Mouse (Mus musculus): ENCODE data around the gene Anxa6. TPM values are rescaled to one million over a fixed set of nuclear protein-coding genes. Genes with fewer than 3 reads are reported as not detected.

Gene Anxa6
- total and polyA plus RNA-seq, 2 experiments from 2014 or later = 71.3 to 86.0 TPM

DNA sequence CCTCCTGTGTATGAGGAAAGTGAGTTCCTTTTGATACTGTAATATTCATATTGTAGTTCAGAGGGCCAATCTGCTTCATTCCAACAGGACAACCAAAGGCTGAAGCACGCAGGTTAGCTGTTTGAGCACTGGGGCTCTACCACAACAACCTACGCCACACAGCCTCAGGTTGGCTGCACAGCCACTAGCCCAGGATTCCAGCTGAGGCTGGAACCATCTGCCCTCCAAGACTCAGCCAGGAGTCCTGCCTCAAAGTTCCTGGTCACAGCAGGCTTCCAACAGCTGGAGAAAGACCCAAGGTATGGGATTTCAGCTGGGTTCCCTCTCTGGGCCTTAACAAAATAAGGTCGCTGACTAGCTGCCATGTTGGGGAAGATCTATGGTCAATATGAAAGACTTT is 9.7 kb downstream of the Anxa6 start:
- peaks cover 30% of the 10 kb centered on the region for H3K4me1 ChIP-seq (ENCODE audit: insufficient read depth, low read length)
- peak overlapping the region; percentile 30 for H3K4me2 ChIP-seq (ENCODE audit: low read depth, low read length)
- no peaks in the 10 kb centered on the region for H3K27me3 ChIP-seq (ENCODE audit: insufficient read depth, low read length)
- H3K27ac ChIP-seq = peak overlapping the region; percentile 87
- H3K9ac ChIP-seq (replicated peaks; ENCODE audit: low read length) = peak overlapping the region; percentile 25; the same call in 1 of the 2 replicates
- peaks cover 4% of the 10 kb centered on the region; the same call in 1 of the 2 replicates for H3K36me3 ChIP-seq (ENCODE audit: insufficient read depth, low read length)
- H3K4me3 ChIP-seq (ENCODE audit: low read length) = no peak overlapping the region
- no peaks in the 10 kb centered on the region for H3K9me3 ChIP-seq (ENCODE audit: low read length)
- DNase-seq (ENCODE audit: low spot score) (no peak), ATAC-seq (peak; percentile 16)
- TF ChIP-seq CTCF (IDR thresholded peaks at IDR 0.05; ENCODE audit: low read depth) = no peak
- WGBS = 46% methylated on average over 3 of the region's 3 CpGs

DNA sequence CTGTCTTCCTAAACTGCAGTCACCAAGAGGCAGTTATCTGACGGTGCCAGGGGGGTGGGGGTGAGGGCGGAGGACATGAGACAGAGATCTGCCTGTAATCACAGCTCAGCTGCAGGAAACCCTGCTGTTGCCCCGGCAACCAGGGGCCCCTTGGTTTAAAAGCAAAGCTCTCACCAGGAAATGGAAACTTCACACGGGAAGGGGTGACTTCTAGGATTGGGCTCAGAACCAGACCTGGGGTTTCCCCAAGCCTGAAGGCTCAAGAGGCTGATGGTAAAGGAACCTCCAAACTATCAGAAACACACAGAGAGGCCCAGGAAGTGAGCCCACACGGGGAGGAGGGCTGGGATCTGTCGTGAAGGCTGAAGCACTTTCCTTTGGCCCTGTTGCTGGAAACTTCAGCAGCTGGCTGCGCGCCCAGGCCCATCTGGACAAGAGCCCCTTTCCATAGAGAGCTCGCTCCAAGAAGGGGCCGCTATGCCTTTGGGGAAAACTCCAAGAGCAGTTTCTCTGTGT is 10.1 kb downstream of the Anxa6 start:
- Histone ChIP-seq H3K9me3 (ENCODE audit: low read length) (no peaks in the 10 kb centered on the region), H3K27ac (peak overlapping the region; percentile 87), H3K9ac (replicated peaks; ENCODE audit: low read length) (no peak overlapping the region; the same call in 1 of the 2 replicates), H3K36me3 (ENCODE audit: insufficient read depth, low read length) (peaks cover 4% of the 10 kb centered on the region; the same call in 1 of the 2 replicates), H3K4me3 (ENCODE audit: low read length) (no peak overlapping the region), H3K4me1 (ENCODE audit: insufficient read depth, low read length) (peaks cover 30% of the 10 kb centered on the region), H3K27me3 (ENCODE audit: insufficient read depth, low read length) (no peaks in the 10 kb centered on the region), H3K4me2 (ENCODE audit: low read depth, low read length) (peak overlapping the region; percentile 30)
- ATAC-seq = peak; percentile 91
- 9% methylated on average over 10 of the region's 10 CpGs for WGBS
- no peak for TF ChIP-seq CTCF (IDR thresholded peaks at IDR 0.05; ENCODE audit: low read depth)
- peak; percentile 91 for DNase-seq (ENCODE audit: low spot score)

DNA sequence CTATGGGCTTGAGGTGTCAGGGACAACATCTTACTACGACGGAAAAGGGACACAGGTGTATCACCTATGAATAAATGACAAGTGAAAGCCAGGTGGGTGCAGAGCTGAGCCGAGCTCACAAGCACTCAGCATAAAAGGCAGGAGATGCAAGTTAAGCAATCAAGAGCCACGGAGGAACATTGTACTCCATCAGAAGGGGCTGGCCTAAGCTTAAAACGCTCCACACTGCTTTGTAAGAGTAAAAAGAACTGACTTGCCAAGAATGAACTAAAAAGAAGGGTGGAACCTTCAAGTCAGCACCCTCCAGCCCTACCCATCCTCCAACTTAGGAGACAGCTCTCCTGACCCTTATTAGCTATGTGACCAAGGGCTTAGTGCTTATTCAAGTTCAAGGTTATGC is 10.7 kb downstream of the Anxa6 start:
- WGBS = 51% methylated on average over 5 of the region's 5 CpGs
- Histone ChIP-seq H3K9ac (replicated peaks; ENCODE audit: low read length) (no peak overlapping the region), H3K27me3 (ENCODE audit: insufficient read depth, low read length) (no peaks in the 10 kb centered on the region), H3K4me3 (ENCODE audit: low read length) (no peak overlapping the region), H3K27ac (peak overlapping the region; percentile 87), H3K36me3 (ENCODE audit: insufficient read depth, low read length) (peaks cover 4% of the 10 kb centered on the region; the same call in 1 of the 2 replicates), H3K9me3 (ENCODE audit: low read length) (no peaks in the 10 kb centered on the region), H3K4me1 (ENCODE audit: insufficient read depth, low read length) (peaks cover 33% of the 10 kb centered on the region), H3K4me2 (ENCODE audit: low read depth, low read length) (no peak overlapping the region)
- no peak for DNase-seq (ENCODE audit: low spot score)
- no peak for TF ChIP-seq CTCF (IDR thresholded peaks at IDR 0.05; ENCODE audit: low read depth)
- ATAC-seq = no peak

DNA sequence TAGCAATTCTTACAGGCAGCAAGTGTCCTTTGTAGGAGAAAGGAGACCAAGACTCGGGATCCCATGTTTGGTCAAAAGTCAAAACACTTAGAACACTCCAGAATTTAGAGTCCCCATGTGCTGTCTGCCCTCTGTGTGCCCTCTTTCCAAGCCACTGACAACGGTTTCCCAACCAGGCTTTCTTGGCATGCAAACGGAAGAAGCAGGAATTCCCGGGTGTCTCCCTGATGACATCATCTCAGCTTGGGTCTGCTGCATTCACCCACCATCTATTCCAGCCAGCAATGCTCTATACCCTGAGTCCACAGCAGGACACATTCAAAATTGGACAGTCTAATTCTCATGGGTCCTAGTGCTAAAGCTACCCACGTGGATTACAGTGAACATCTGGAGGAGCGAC is 11.4 kb downstream of the Anxa6 start:
- no peaks in the 10 kb centered on the region for H3K27me3 ChIP-seq (ENCODE audit: insufficient read depth, low read length)
- TF ChIP-seq CTCF (IDR thresholded peaks at IDR 0.05; ENCODE audit: low read depth) = no peak
- ATAC-seq (no peak), DNase-seq (ENCODE audit: low spot score) (no peak)
- no peak overlapping the region for H3K9ac ChIP-seq (replicated peaks; ENCODE audit: low read length)
- peaks cover 39% of the 10 kb centered on the region for H3K4me1 ChIP-seq (ENCODE audit: insufficient read depth, low read length)
- peak overlapping the region; percentile 87 for H3K27ac ChIP-seq
- no peak overlapping the region for H3K4me3 ChIP-seq (ENCODE audit: low read length)
- no peak overlapping the region for H3K4me2 ChIP-seq (ENCODE audit: low read depth, low read length)
- H3K9me3 ChIP-seq (ENCODE audit: low read length) = no peaks in the 10 kb centered on the region
- peaks cover 4% of the 10 kb centered on the region; the same call in 1 of the 2 replicates for H3K36me3 ChIP-seq (ENCODE audit: insufficient read depth, low read length)
- 43% methylated on average over 6 of the region's 6 CpGs for WGBS

DNA sequence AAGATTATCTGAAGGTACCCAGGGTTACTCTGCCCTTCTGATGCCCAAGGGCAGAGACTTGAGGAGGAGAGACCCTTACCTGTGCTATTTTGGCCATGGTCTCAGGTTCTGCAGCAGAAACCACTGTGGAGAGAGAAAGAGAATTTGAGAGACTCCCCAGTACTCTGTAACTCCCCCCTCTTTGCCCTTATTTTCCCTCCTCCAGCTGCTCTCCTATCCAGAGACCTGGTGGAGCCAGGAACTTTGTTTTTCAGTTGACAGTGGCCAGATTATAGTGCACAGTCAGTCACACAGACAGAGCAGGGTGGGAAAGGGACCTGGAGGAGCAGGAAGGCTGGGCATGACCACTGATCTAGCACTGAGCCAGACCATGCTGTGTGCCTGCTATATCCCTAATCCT is 11.8 kb downstream of the Anxa6 start:
- no peaks in the 10 kb centered on the region for H3K9me3 ChIP-seq (ENCODE audit: low read length)
- H3K9ac ChIP-seq (replicated peaks; ENCODE audit: low read length) = no peak overlapping the region
- no peak for TF ChIP-seq CTCF (IDR thresholded peaks at IDR 0.05; ENCODE audit: low read depth)
- DNase-seq (ENCODE audit: low spot score) (no peak), ATAC-seq (no peak)
- peaks cover 4% of the 10 kb centered on the region; the same call in 1 of the 2 replicates for H3K36me3 ChIP-seq (ENCODE audit: insufficient read depth, low read length)
- H3K4me2 ChIP-seq (ENCODE audit: low read depth, low read length) = no peak overlapping the region
- peak overlapping the region; percentile 87 for H3K27ac ChIP-seq
- H3K4me1 ChIP-seq (ENCODE audit: insufficient read depth, low read length) = peaks cover 43% of the 10 kb centered on the region
- no peaks in the 10 kb centered on the region for H3K27me3 ChIP-seq (ENCODE audit: insufficient read depth, low read length)
- no peak overlapping the region for H3K4me3 ChIP-seq (ENCODE audit: low read length)

DNA sequence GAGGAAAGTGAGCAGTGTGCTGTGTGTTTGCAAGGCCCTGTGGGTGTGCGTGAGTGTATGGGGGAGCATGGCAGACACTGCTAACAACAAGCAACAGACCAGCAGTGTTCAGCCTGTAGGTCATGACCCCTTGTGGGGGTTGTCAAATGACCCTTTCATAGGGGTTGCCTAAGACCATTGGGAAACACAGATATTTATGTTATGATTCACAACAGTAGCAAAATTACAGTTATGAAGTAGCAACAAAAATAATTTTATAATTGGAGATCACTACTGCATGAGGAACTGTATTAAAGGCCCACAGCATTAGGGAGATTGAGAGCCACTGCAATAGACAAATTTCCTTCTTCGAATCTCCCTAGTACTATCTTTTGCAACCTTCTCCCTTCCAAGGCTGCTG is 13.5 kb downstream of the Anxa6 start:
- no peak for DNase-seq (ENCODE audit: low spot score)
- 81% methylated on average over 2 of the region's 2 CpGs for WGBS
- Histone ChIP-seq H3K27me3 (ENCODE audit: insufficient read depth, low read length) (no peaks in the 10 kb centered on the region), H3K27ac (no peak overlapping the region), H3K9me3 (ENCODE audit: low read length) (no peaks in the 10 kb centered on the region), H3K9ac (replicated peaks; ENCODE audit: low read length) (no peak overlapping the region), H3K4me3 (ENCODE audit: low read length) (no peak overlapping the region), H3K4me1 (ENCODE audit: insufficient read depth, low read length) (peaks cover 55% of the 10 kb centered on the region), H3K4me2 (ENCODE audit: low read depth, low read length) (no peak overlapping the region), H3K36me3 (ENCODE audit: insufficient read depth, low read length) (peaks cover 4% of the 10 kb centered on the region; the same call in 1 of the 2 replicates)
- ATAC-seq = no peak
- no peak for TF ChIP-seq CTCF (IDR thresholded peaks at IDR 0.05; ENCODE audit: low read depth)

DNA sequence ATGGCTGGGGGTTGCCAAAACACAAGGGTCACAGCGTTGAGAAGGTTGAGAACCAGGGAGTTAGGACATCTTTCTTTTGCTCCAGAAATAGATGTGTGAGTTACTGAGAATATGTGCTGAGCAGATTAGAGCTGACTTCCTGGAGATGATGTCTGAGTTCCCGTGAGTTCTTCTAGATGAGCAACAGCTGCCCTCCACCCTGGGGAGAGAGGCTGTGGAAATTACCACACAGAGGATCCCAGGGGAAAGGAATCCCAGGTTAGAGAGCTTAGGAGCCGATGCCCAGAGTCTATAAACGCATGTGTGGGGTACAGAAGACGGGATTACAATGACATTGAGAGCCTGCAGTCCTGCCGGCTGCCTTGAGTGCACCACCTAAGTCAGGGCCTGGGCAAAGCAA is 15.2 kb downstream of the Anxa6 start:
- H3K4me2 ChIP-seq (ENCODE audit: low read depth, low read length) = no peak overlapping the region
- ATAC-seq = no peak
- H3K27ac ChIP-seq = no peak overlapping the region
- no peak for TF ChIP-seq CTCF (IDR thresholded peaks at IDR 0.05; ENCODE audit: low read depth)
- H3K9me3 ChIP-seq (ENCODE audit: low read length) = no peaks in the 10 kb centered on the region
- H3K9ac ChIP-seq (replicated peaks; ENCODE audit: low read length) = no peak overlapping the region
- WGBS = 77% methylated on average over 6 of the region's 6 CpGs
- H3K4me1 ChIP-seq (ENCODE audit: insufficient read depth, low read length) = peaks cover 41% of the 10 kb centered on the region
- H3K36me3 ChIP-seq (ENCODE audit: insufficient read depth, low read length) = peaks cover 4% of the 10 kb centered on the region; the same call in 1 of the 2 replicates
- DNase-seq (ENCODE audit: low spot score) = no peak
- H3K27me3 ChIP-seq (ENCODE audit: insufficient read depth, low read length) = no peaks in the 10 kb centered on the region
- H3K4me3 ChIP-seq (ENCODE audit: low read length) = no peak overlapping the region

All from hindbrain, postnatal 0 days (tissue).